Mouse (Mus musculus): ENCODE data around the gene Emilin1.

DNA sequence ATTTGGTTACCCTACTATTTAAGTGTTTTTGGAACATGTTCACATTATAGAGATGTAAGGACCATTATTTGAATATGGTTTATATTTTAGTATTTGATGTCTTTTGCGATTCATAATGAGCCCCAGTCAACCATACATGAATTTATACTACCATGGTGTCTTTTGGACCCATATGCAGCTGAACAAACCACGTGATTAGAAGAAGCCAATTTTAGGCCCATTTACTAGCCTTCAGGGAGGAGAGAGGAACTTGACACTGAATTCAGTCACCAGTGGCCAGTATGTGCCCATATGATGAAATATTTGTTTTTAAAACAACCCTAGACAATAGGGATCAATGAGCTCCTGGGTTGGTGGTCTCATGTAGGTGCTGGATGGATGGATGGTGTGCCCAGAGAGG is 47.6 kb downstream of the Emilin1 start:
- TF ChIP-seq GATA1 (IDR thresholded peaks at IDR 0.05; ENCODE audit: low read length), result no peak
- no peak for TF ChIP-seq TAL1 (IDR thresholded peaks at IDR 0.05; ENCODE audit: low read length)

All from erythroblast, embryonic 14.5 days (primary cell).